Mouse (Mus musculus) ES-E14 (cell line): ENCODE data around the gene Rom1. TPM values are rescaled to one million over a fixed set of nuclear protein-coding genes. Genes with fewer than 3 reads are reported as not detected.

ENCODE experiments used
- DNase-seq: peaks from one replicate; pipeline ENCODE4 v3.0.0-alpha.2; 2013; ENCODE audit warnings: low read depth, low spot score
- H3K27ac ChIP-seq: 2 replicates; pipeline ENCODE4 v1.5.1; 2012; ENCODE audit warnings: low read depth, mild to moderate bottlenecking, low read length, moderate library complexity, mixed read lengths; ENCODE audit not compliant: poor library complexity, insufficient read depth, severe bottlenecking
- H3K36me3 ChIP-seq: 2 replicates; pipeline ENCODE4 v1.6.1; 2012; ENCODE audit warnings: mild to moderate bottlenecking, low read length, moderate library complexity, mixed read lengths; ENCODE audit not compliant: control insufficient read depth, poor library complexity, insufficient read depth, severe bottlenecking
- H3K4me1 ChIP-seq, 2 experiments: fragments of 150-350 bp in 1 of 2; sonication (generic) in 1 of 2; 2 replicates each; pipeline ENCODE4 v1.6.1; 2012; ENCODE audit warnings: low read length in 2 of 2, mild to moderate bottlenecking in 1 of 2, mixed read lengths in 1 of 2; ENCODE audit not compliant: control insufficient read depth in 2 of 2, insufficient read depth in 2 of 2, poor library complexity in 1 of 2
- H3K4me3 ChIP-seq, 2 experiments: fragments of 150-350 bp in 1 of 2; sonication (generic) in 1 of 2; 2 replicates each; pipeline ENCODE4 v1.5.1; 2012; ENCODE audit warnings: low read length in 2 of 2, low read depth in 1 of 2, mild to moderate bottlenecking in 1 of 2, mixed read lengths in 1 of 2; ENCODE audit not compliant: insufficient read depth in 1 of 2, poor library complexity in 1 of 2, severe bottlenecking in 1 of 2
- H3K9ac ChIP-seq: 2 replicates; pipeline ENCODE4 v1.6.1; 2012; ENCODE audit warnings: low read depth, mild to moderate bottlenecking, low read length, mixed read lengths; ENCODE audit not compliant: poor library complexity, insufficient read depth, severe bottlenecking
- H3K9me3 ChIP-seq: fragments of 150-350 bp; sonication (generic); 2 replicates; pipeline ENCODE4 v1.6.1; 2012; ENCODE audit warnings: low read depth, mild to moderate bottlenecking, low read length; ENCODE audit not compliant: control insufficient read depth, insufficient read depth
- CHD2 ChIP-seq: IDR thresholded peaks from 2 replicates; pipeline ENCODE4 v1.6.1; 2014; ENCODE audit warnings: mild to moderate bottlenecking, low read depth, low read length, inconsistent platforms
- HCFC1 ChIP-seq: IDR thresholded peaks from 2 replicates; pipeline ENCODE4 v1.6.1; 2012; ENCODE audit warnings: low read length, inconsistent platforms, borderline replicate concordance; ENCODE audit not compliant: insufficient read depth
- MAFK ChIP-seq: IDR thresholded peaks from 2 replicates; pipeline ENCODE4 v1.6.1; 2014; ENCODE audit warnings: mild to moderate bottlenecking, low read depth, low read length, inconsistent platforms; ENCODE audit not compliant: insufficient read depth
- ZC3H11A ChIP-seq: IDR thresholded peaks from 2 replicates; pipeline ENCODE4 v1.6.1; 2012; ENCODE audit warnings: low read depth, mild to moderate bottlenecking, inconsistent platforms, low read length, borderline replicate concordance
- ZNF384 ChIP-seq: IDR thresholded peaks from 2 replicates; pipeline ENCODE4 v1.6.1; 2012; ENCODE audit warnings: low read depth, low read length, inconsistent platforms
- in situ Hi-C, 2 experiments: fragments of 600-800 bp; cut with MboI; formaldehyde crosslinking; loops; one replicate each; pipeline ENCODE4 v1.15.1; 2025; ENCODE audit warnings: low sequenced_read_pairs in 2 of 2, inconsistent platforms in 1 of 2; ENCODE audit not compliant: unreplicated experiment in 2 of 2
- total RNA-seq: library from RNA; depleted of rRNA; stranded (reverse); fragments of 300-350 nt; gene quantifications from 2 replicates; pipeline ENCODE4 v1.2.3, GENCODE M21; 2012

The Rom1 gene
- total RNA-seq, 1 experiment = 4.0 TPM

- H3K36me3 ChIP-seq = peaks cover 27% of the 10 kb centered on the region
- no peak overlapping the region for H3K27ac ChIP-seq
- TF ChIP-seq CHD2 (no peak), MAFK (no peak), ZNF384 (no peak), HCFC1 (no peak)
- no peaks in the 10 kb centered on the region for H3K9me3 ChIP-seq
- in situ Hi-C loops = no loop called here
- H3K4me1 ChIP-seq = peaks cover 2 to 4% of the 10 kb centered on the region in 2 experiments; a peak in 2 of 4 replicates
- 0 out of 2 replicates have a peak overlapping the region, but pooled peaks have one; percentile 75 for H3K9ac ChIP-seq
- H3K4me3 ChIP-seq = no peak overlapping the region
- no peak for DNase-seq
Measured at GRCm38 (mm10) chr19:8895397-8895960, 33.7 kb downstream of the Rom1 start.

GRCm38 (mm10) chr19:8892829-8893766, 36.1 kb downstream of the Rom1 start, which contains the start of gene Ints5:
Gene Ints5, plus strand, starts transcription at chr19:8893005.
- Histone ChIP-seq H3K9me3 (no peaks in the 10 kb centered on the region), H3K27ac (peak within 1 kb of the TSS; percentile 73), H3K9ac (peak within 1 kb of the TSS; percentile 98), H3K36me3 (peaks cover 34% of the 10 kb centered on the region), H3K4me1 (peaks cover 2 to 4% of the 10 kb centered on the region in 2 experiments; a peak in 2 of 4 replicates), H3K4me3 (peak within 1 kb of the TSS; percentile 91 to 94)
- TF ChIP-seq ZC3H11A (no peak), HCFC1 (peak; percentile 84), MAFK (no peak), ZNF384 (no peak)
- in situ Hi-C loops = no loop called here
- DNase-seq = peak; percentile 91

- peaks cover 20% of the 10 kb centered on the region for H3K36me3 ChIP-seq
- in situ Hi-C loops = no loop called here
- peak within 1 kb of the TSS; percentile 88 for H3K27ac ChIP-seq
- H3K4me3 ChIP-seq = peak within 1 kb of the TSS; percentile 81 to 87
- no peaks in the 10 kb centered on the region for H3K9me3 ChIP-seq
- DNase-seq = peak; percentile 96
- TF ChIP-seq CHD2 (no peak), HCFC1 (peak; percentile 32; the same call in 1 of the 2 replicates), ZC3H11A (no peak), ZNF384 (0 out of 2 replicates have a peak, but pooled peaks have one; percentile 2)
- peak within 1 kb of the TSS; percentile 97 for H3K9ac ChIP-seq
- H3K4me1 ChIP-seq = peaks cover 0 to 3% of the 10 kb centered on the region in 2 experiments; a peak in 1 of 4 replicates
Measured at GRCm38 (mm10) chr19:8888511-8889385, 40.4 kb downstream of the Rom1 start, which contains the start of the genes 1810009A15Rik and Gm49416. Gene 1810009A15Rik, plus strand, starts transcription at chr19:8888853. Gene Gm49416, plus strand, starts transcription at chr19:8888926.
